Mouse (Mus musculus) thymus, adult 2 months (tissue): Measurements from ENCODE around the gene Ppp3ca. TPM values are rescaled to one million over a fixed set of nuclear protein-coding genes. Genes with fewer than 3 reads are reported as not detected.

Experiments used
- DNase-seq: peaks from one replicate; pipeline ENCODE4 v3.0.0; 2021
- H3K27ac ChIP-seq: fragments of 200-500 bp; 2 replicates; pipeline ENCODE4 v1.5.1; 2012; ENCODE audit warnings: low read length, control low read depth; ENCODE audit not compliant: control insufficient read depth, insufficient read depth
- H3K27me3 ChIP-seq: fragments of 200-500 bp; 2 replicates; pipeline ENCODE4 v1.6.1; 2012; ENCODE audit warnings: mild to moderate bottlenecking, low read length, moderate library complexity, mixed read lengths; ENCODE audit not compliant: control insufficient read depth, insufficient read depth
- H3K36me3 ChIP-seq: fragments of 200-500 bp; 2 replicates; pipeline ENCODE4 v1.6.1; 2012; ENCODE audit warnings: mild to moderate bottlenecking, low read length, moderate library complexity; ENCODE audit not compliant: control insufficient read depth, insufficient read depth
- H3K4me1 ChIP-seq: fragments of 200-500 bp; replicated peaks from 2 replicates; pipeline ENCODE4 v1.6.1; 2012; ENCODE audit warnings: low read length; ENCODE audit not compliant: control insufficient read depth, insufficient read depth
- H3K4me3 ChIP-seq: fragments of 200-500 bp; 2 replicates; pipeline ENCODE4 v1.5.1; 2012; ENCODE audit warnings: mild to moderate bottlenecking, low read length, control low read depth, moderate library complexity; ENCODE audit not compliant: control insufficient read depth, insufficient read depth
- CTCF ChIP-seq: fragments of 200-500 bp; IDR thresholded peaks from 2 replicates; pipeline ENCODE4 v1.5.1; 2012; ENCODE audit warnings: mild to moderate bottlenecking, control low read depth, low read length, moderate library complexity, borderline replicate concordance; ENCODE audit not compliant: control insufficient read depth, poor library complexity, insufficient read depth; ENCODE audit errors: extremely low read depth
- POLR2A ChIP-seq: fragments of 200-500 bp; IDR thresholded peaks from 2 replicates; pipeline ENCODE4 v1.6.1; 2012; ENCODE audit warnings: mild to moderate bottlenecking, low read length, control low read depth, moderate library complexity; ENCODE audit not compliant: control insufficient read depth, poor library complexity, insufficient read depth; ENCODE audit errors: extremely low read depth
- WGBS: fragments of 180-500 bp; shearing (Covaris S2); methylation state at CpG from one replicate; pipeline ENCODE4 v1.1.7; 2018; 5-methylcytosine and 5-hydroxymethylcytosine counted together
- polyA plus RNA-seq: library from polyadenylated mRNA; depleted of rRNA; stranded (reverse); fragments of >200 nt; gene quantifications from 2 replicates; pipeline ENCODE4 v1.2.3, GENCODE M21; 2012

The Ppp3ca gene
- polyA plus RNA-seq, 1 experiment: 5.6 TPM

DNA sequence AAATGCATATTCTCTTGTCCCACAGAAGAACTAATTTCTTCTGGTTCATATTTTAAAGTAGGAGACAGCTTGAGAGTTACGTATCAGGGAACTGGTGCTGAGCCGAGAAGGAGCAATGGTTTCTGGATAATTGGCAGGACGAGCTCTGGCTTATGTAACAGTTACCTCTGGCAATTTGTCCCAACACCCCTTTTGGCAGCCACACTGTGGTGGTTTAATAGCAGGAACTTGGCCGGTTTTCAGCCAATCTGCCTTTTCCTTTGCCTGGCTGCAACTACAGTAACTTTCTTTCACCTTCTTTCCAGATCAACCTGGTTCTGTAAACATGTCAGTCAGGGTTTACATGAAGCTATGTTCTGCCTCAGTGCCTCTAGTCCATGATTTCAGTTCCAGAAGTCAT is 299.9 kb downstream of the Ppp3ca start:
- TF ChIP-seq POLR2A (no peak), CTCF (no peak)

GRCm38 (mm10) chr3:136977859-136978258 is 307.9 kb downstream of the Ppp3ca start:
- no peak for DNase-seq
- no peak overlapping the region for H3K4me3 ChIP-seq
- TF ChIP-seq POLR2A (no peak), CTCF (no peak)
- H3K4me1 ChIP-seq: no peaks in the 10 kb centered on the region
- H3K27ac ChIP-seq: no peak overlapping the region
- 84% methylated on average over 1 of the region's 1 CpGs for WGBS
- no peaks in the 10 kb centered on the region for H3K36me3 ChIP-seq
- no peaks in the 10 kb centered on the region for H3K27me3 ChIP-seq

More for the DNA sequence above, 299.9 kb downstream of the Ppp3ca start:
- Histone ChIP-seq H3K4me1 (no peaks in the 10 kb centered on the region), H3K27ac (no peak overlapping the region), H3K4me3 (no peak overlapping the region), H3K36me3 (no peaks in the 10 kb centered on the region), H3K27me3 (no peaks in the 10 kb centered on the region)
- 63% methylated on average over 4 of the region's 4 CpGs for WGBS
- no peak for DNase-seq

DNA sequence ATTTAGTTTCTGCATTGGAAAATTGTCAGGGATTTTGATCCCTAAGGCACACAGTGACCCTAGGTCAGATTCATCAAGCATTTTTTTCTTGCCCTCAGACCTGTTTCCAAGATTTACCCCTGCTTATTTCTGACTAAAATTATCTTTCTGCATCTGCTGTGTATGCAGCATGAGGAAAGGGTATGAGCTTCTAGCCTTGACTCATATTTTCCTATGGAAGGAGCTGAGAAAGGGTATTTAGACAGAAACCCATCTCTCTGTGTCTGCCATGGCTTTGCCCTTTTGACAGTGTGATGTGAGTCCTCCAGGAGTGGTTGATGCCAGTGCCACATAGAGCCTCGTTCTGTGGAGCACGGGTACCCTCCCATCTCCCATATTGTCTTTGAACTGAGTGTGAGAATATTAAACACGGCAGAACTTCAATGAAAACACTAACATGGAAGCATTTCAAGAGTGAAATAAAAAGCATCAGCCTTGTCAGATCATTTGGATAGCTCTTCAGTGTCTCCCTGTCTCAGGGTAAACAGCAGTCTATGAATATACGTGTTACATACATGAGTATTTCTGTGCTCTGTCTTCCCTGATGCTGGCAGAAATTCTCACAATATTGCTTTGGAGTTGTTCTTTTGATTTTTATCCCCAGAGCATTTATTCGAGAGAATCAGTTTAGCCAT is 311.1 kb downstream of the Ppp3ca start:
- 91% methylated on average over 5 of the region's 5 CpGs for WGBS
- Histone ChIP-seq H3K4me1 (no peaks in the 10 kb centered on the region), H3K27me3 (no peaks in the 10 kb centered on the region), H3K27ac (no peak overlapping the region), H3K36me3 (no peaks in the 10 kb centered on the region), H3K4me3 (no peak overlapping the region)
- no peak for DNase-seq
- TF ChIP-seq POLR2A (no peak), CTCF (no peak)

- 88% methylated on average over 4 of the region's 4 CpGs for WGBS
- H3K27me3 ChIP-seq: no peaks in the 10 kb centered on the region
Measured at GRCm38 (mm10) chr3:136981589-136981924, 311.6 kb downstream of the Ppp3ca start.

DNA sequence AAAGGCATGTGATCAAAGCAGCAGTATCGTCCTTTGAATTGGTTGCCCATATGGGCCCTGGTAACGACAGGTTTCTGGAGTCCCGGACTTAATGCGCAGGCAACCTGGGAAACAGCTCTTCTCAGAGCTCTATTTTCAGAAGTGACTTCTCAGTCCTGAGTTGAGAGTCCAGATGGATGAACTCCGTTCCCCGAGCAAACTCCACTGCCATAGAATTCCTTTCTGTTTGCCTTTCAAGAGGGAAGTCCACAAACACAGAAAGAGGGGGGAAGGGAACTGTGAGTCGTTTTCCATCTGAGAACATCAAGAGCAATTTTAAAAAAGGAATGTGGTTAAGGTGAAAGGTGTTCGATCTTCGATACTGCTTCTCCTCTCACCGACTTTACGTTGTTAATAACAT is 312.1 kb downstream of the Ppp3ca start:
- no peaks in the 10 kb centered on the region for H3K27me3 ChIP-seq
- H3K36me3 ChIP-seq: no peaks in the 10 kb centered on the region
- no peak for TF ChIP-seq CTCF
- TF ChIP-seq POLR2A: no peak
- H3K27ac ChIP-seq: no peak overlapping the region
- H3K4me1 ChIP-seq: no peaks in the 10 kb centered on the region
- no peak overlapping the region for H3K4me3 ChIP-seq
- no peak for DNase-seq
- 93% methylated on average over 11 of the region's 11 CpGs for WGBS

More at GRCm38 (mm10) chr3:136981589-136981924, 311.6 kb downstream of the Ppp3ca start:
- Histone ChIP-seq H3K4me1 (no peaks in the 10 kb centered on the region), H3K27ac (no peak overlapping the region), H3K36me3 (no peaks in the 10 kb centered on the region), H3K4me3 (no peak overlapping the region)
- no peak for DNase-seq
- TF ChIP-seq CTCF (no peak), POLR2A (no peak)

DNA sequence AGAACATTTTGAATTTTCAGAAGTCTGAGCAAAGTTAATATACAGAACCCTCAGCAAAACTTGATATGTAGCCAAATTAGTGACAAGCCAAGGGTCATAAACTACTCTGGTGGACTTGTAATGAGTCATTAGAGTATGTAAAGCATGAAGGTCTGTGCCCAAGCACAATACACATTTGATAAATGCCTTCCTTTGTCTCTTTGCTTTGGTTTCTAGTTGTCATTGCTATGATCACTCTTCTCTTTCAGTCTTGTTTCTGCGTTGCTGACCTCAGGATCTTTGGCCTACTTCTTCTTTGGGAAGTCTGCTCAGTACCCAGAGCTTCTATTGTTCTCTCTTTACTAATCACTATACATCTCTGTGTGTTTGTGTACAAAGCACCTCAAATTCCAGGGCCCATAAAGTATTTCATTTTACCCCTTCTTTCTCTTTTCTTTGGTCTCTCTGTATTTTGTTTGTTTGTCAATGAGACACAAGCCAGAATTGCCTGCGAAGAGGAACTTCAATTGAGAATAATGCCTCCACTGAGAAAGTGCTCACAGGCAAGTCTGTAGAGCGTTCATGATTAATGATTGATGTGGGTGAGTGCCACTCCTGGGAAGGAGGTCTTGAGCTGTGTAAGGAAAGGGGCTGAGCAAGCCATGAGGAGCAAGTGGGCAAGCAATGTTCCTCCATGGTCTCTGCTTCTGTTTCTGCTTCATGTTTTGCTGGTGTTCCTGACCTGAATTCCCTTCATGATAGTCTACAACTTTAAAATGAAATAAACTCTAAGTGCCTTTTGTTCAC is 316.4 kb downstream of the Ppp3ca start:
- no peaks in the 10 kb centered on the region for H3K36me3 ChIP-seq
- DNase-seq: no peak
- H3K4me3 ChIP-seq: no peak overlapping the region
- TF ChIP-seq POLR2A (no peak), CTCF (no peak)
- H3K4me1 ChIP-seq: no peaks in the 10 kb centered on the region
- H3K27ac ChIP-seq: no peak overlapping the region
- no peaks in the 10 kb centered on the region for H3K27me3 ChIP-seq
- 82% methylated on average over 3 of the region's 3 CpGs for WGBS
